Mouse (Mus musculus) intestine, embryonic 14.5 days (tissue): Measurements from ENCODE around the gene Rabepk. TPM values are rescaled to one million over a fixed set of nuclear protein-coding genes. Genes with fewer than 3 reads are reported as not detected.
"Not testable (repeated sequence)": the region's sequence is repeated elsewhere in the genome, so short reads cannot be mapped to it uniquely, and the experiment has no call there.

Experiments used
- ATAC-seq: fragments of 200-750 bp; cut with Nextera tagmentation; replicated peaks from 2 replicates; pipeline ENCODE4 v1.8.0; 2017; ENCODE audit warnings: low read depth, moderate number of reproducible peaks, moderate TSS enrichment, moderate library complexity; ENCODE audit not compliant: low FRiP score, low TSS enrichment
- DNase-seq: peaks from one replicate; pipeline ENCODE4 v3.0.0-alpha.2; 2018; ENCODE audit warnings: low spot score
- H3K27ac ChIP-seq: fragments of 300-500 bp; sonication (generic); 2 replicates; pipeline ENCODE4 v1.5.1; 2014; ENCODE audit warnings: low read depth, mild to moderate bottlenecking, control low read depth
- H3K27me3 ChIP-seq: fragments of 300-500 bp; sonication (generic); replicated peaks from 2 replicates; pipeline ENCODE4 v1.6.1; 2014; ENCODE audit warnings: low read length, control low read depth; ENCODE audit not compliant: control insufficient read depth, insufficient read depth
- H3K36me3 ChIP-seq: fragments of 300-500 bp; sonication (generic); 2 replicates; pipeline ENCODE4 v1.6.1; 2014; ENCODE audit warnings: low read length, control low read depth; ENCODE audit not compliant: control insufficient read depth, insufficient read depth
- H3K4me1 ChIP-seq: fragments of 300-500 bp; sonication (generic); replicated peaks from 2 replicates; pipeline ENCODE4 v1.6.1; 2014; ENCODE audit warnings: low read length, control low read depth, mixed read lengths; ENCODE audit not compliant: control insufficient read depth, insufficient read depth
- H3K4me2 ChIP-seq: fragments of 300-500 bp; sonication (generic); 2 replicates; pipeline ENCODE4 v1.6.1; 2014; ENCODE audit warnings: low read length
- H3K4me3 ChIP-seq: fragments of 300-500 bp; sonication (generic); 2 replicates; pipeline ENCODE4 v1.5.1; 2014; ENCODE audit warnings: low read depth, low read length, control low read depth, mixed read lengths
- H3K9ac ChIP-seq: fragments of 300-500 bp; sonication (generic); 2 replicates; pipeline ENCODE4 v1.6.1; 2014; ENCODE audit warnings: mild to moderate bottlenecking, low read length
- H3K9me3 ChIP-seq: fragments of 300-500 bp; sonication (generic); 2 replicates; pipeline ENCODE4 v1.6.1; 2016; ENCODE audit warnings: low read length, control low read depth; ENCODE audit not compliant: control insufficient read depth
- WGBS: fragments of 180-500 bp; shearing (Covaris S2); extraction: QIAGEN DNeasy Blood & Tissue Kit; methylation state at CpG from one replicate; pipeline ENCODE4 v1.1.7; 2014; 5-methylcytosine and 5-hydroxymethylcytosine counted together
- polyA plus RNA-seq: library from polyadenylated mRNA; unstranded; fragments of >200 nt; fragmentation: Nextera tagmentation; extraction: Ambion mirVana; gene quantifications from 2 replicates; pipeline ENCODE4 v1.2.1, GENCODE M21; 2014

Rabepk gene
- polyA plus RNA-seq, 1 experiment from 2014 or later = 48.8 TPM

DNA sequence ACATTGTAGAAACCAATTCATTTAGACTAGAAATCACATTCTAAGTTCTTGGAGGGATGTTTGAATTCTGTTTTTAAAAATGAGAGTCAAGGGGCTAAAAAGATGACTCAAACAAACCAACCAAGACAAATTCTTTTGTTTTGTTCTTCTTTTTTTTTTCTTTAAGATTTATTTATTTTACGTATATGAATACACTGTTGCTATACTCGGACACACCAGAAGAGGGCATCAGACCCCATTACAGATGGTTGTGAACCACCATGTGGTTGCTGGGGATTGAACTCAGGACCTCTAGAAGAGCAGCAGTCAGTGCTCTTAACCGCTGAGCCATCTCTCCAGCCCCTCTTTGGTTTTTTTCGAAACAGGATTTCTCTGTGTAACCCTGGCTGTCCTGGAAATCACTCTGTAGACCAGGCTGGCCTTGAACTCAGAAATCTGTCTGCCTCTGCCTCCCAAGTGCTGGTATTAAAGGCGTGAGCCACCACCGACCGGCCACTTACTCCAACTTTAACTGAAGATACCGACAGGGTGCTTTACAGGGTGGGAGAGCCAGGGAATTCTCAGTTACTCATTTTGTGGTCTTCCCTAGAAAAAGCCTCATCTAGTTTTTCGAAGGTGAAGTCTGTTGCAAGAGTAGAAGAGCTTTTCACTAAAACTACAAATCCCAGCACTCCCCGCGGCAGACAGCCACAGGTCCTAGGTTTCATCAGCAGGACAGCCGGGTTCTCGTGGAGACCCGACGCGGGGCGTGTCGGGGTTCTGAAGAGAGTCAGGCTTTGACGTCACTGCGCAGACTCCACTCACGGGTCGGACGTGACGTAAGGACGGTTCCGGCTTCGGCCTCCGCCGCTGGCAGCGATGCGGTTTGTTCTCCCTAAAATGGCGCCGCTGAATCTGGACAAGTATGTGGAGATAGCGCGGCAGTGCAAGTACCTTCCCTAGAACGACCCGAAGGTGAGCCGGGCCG lies 2.1 kb upstream of the Rabepk start:
- no peaks in the 10 kb centered on the region for H3K9me3 ChIP-seq
- ATAC-seq = peak; percentile 95
- DNase-seq = peak; percentile 96
- peak overlapping the region; percentile 82 for H3K9ac ChIP-seq
- peak overlapping the region; percentile 84 for H3K27ac ChIP-seq
- H3K36me3 ChIP-seq = peaks cover 20% of the 10 kb centered on the region; the same call in 1 of the 2 replicates
- WGBS = 7% methylated on average over 39 of the region's 39 CpGs
- H3K4me1 ChIP-seq = peaks cover 10% of the 10 kb centered on the region; the same call in 1 of the 2 replicates
- no peaks in the 10 kb centered on the region for H3K27me3 ChIP-seq
- peak overlapping the region; percentile 62 for H3K4me3 ChIP-seq
- H3K4me2 ChIP-seq = peak overlapping the region; percentile 34; the same call in 1 of the 2 replicates

- H3K27ac ChIP-seq = no peak overlapping the region
- DNase-seq (no peak), ATAC-seq (no peak)
- whole genome bisulfite sequencing = 77% methylated on average over 7 of the region's 7 CpGs
- H3K9me3 ChIP-seq = no peaks in the 10 kb centered on the region
- peaks cover 20% of the 10 kb centered on the region; the same call in 1 of the 2 replicates for H3K36me3 ChIP-seq
- no peak overlapping the region for H3K9ac ChIP-seq
- H3K4me2 ChIP-seq = peak overlapping the region; percentile 75
- H3K27me3 ChIP-seq = no peaks in the 10 kb centered on the region
- H3K4me3 ChIP-seq = peak overlapping the region; percentile 69; the same call in 1 of the 2 replicates
- peaks cover 10% of the 10 kb centered on the region; the same call in 1 of the 2 replicates for H3K4me1 ChIP-seq
Observed at GRCm38 (mm10) chr2:34800371-34800770, 659 bp upstream of the Rabepk start.

DNA sequence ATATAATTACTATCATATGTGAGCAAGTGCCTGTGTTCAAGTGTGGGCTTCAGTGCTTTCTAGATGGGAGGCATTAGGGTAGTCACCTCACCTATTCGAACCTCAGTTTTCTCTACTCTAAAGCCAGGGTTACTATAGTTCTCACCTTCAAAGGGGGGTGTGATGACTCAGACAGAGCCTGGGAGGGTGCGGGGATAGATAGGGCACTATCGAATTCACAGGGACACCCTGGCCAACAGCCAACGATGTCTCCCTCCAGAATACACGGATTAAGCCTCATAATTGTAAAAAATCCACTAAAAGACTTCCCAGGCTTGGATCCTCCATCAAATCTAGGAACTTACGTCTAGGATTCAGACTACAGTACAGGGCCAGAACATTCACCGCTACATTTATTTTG lies 4.3 kb downstream of the Rabepk start:
- H3K9me3 ChIP-seq = no peaks in the 10 kb centered on the region
- DNase-seq (no peak), ATAC-seq (no peak)
- no peak overlapping the region for H3K27ac ChIP-seq
- H3K27me3 ChIP-seq = no peaks in the 10 kb centered on the region
- H3K4me3 ChIP-seq = no peak overlapping the region
- peaks cover 4% of the 10 kb centered on the region; the same call in 1 of the 2 replicates for H3K4me1 ChIP-seq
- no peak overlapping the region for H3K9ac ChIP-seq
- H3K4me2 ChIP-seq = no peak overlapping the region
- 94% methylated on average over 7 of the region's 7 CpGs for WGBS
- peaks cover 32% of the 10 kb centered on the region; the same call in 1 of the 2 replicates for H3K36me3 ChIP-seq

DNA sequence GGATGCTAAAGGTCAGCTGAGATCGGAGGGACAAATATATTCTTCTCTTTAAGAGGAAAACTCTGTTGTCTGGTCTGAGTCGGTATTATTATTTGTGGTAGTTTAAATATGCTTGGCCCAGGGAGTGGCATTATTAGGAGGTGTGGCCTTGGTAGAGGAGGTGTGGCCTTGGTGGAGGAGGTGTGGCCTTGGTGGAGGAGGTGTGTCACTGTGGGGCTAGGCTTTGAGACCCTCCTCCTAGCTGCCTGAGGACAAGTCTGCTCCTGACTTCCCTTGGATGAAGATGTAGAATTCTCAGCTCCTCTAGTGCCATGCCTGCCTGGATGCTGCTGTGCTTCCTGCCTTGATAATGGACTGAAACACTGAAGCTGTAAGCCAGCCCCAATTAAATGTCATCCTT lies 5.2 kb downstream of the Rabepk start:
- Histone ChIP-seq H3K4me3 (no peak overlapping the region), H3K27ac (no peak overlapping the region), H3K9me3 (no peaks in the 10 kb centered on the region), H3K4me2 (no peak overlapping the region), H3K36me3 (peaks cover 40% of the 10 kb centered on the region; the same call in 1 of the 2 replicates), H3K27me3 (no peaks in the 10 kb centered on the region), H3K4me1 (peaks cover 4% of the 10 kb centered on the region; the same call in 1 of the 2 replicates), H3K9ac (no peak overlapping the region)
- DNase-seq (no peak), ATAC-seq (no peak)
- 90% methylated on average over 2 of the region's 2 CpGs for WGBS

DNA sequence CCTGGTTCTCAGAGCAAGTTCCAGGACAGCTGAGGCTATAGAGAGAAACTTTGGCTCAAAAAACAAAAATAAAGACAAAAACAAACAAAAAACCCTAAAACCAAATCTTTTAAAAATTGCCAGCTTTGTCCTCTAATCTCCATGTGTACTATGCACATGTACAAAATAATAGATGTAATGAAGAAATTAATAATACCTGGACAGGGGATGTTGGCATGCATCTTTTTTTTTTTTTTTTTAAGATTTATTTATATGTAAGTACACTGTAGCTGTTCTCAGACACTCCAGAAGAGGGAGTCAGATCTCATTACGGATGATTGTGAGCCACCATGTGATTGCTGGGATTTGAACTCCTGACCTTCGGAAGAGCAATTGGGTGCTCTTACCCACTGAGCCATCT lies 7.2 kb downstream of the Rabepk start:
- DNase-seq, H3K27ac ChIP-seq, H3K4me3 ChIP-seq, ATAC-seq, H3K4me1 ChIP-seq, H3K9ac ChIP-seq, H3K4me2 ChIP-seq, H3K27me3 ChIP-seq, H3K9me3 ChIP-seq: not testable (repeated sequence)
- 97% methylated on average over 2 of the region's 2 CpGs for WGBS
- H3K36me3 ChIP-seq = peaks cover 40% of the 10 kb centered on the region; the same call in 1 of the 2 replicates

- Histone ChIP-seq H3K9me3 (no peaks in the 10 kb centered on the region), H3K36me3 (peaks cover 39% of the 10 kb centered on the region), H3K4me2 (no peak overlapping the region), H3K4me3 (no peak overlapping the region), H3K4me1 (no peaks in the 10 kb centered on the region), H3K27ac (no peak overlapping the region), H3K9ac (no peak overlapping the region), H3K27me3 (no peaks in the 10 kb centered on the region)
- DNase-seq = no peak
- 93% methylated on average over 8 of the region's 8 CpGs for WGBS
- ATAC-seq = no peak
Observed at GRCm38 (mm10) chr2:34790282-34790681, 9.4 kb downstream of the Rabepk start.

DNA sequence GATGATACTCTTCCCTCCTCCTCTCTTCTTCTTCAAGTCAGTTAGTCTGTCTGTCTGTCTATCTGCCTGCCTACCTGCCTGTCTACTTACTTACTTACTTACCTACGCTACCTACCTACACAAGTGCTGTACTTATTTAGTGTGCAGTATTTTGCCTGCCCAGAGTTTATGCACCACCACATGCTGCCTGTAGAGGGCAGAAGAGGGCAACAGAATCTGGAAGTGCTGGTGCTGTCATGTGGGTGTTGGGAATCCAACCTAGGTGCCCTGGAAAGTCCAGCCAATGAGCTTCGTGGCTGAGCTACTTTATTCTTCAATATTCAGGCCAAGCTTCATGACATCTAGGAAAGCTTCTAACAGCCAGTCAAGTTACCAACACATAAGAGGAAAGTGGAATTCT lies 15.6 kb downstream of the Rabepk start:
- DNase-seq (peak; percentile 70), ATAC-seq (no peak)
- H3K9ac ChIP-seq = no peak overlapping the region
- H3K27ac ChIP-seq = no peak overlapping the region
- H3K36me3 ChIP-seq = peaks cover 59% of the 10 kb centered on the region
- no peak overlapping the region for H3K4me2 ChIP-seq
- WGBS = 77% methylated on average over 2 of the region's 2 CpGs
- H3K4me1 ChIP-seq = no peaks in the 10 kb centered on the region
- no peak overlapping the region for H3K4me3 ChIP-seq
- no peaks in the 10 kb centered on the region for H3K27me3 ChIP-seq
- H3K9me3 ChIP-seq = no peaks in the 10 kb centered on the region

DNA sequence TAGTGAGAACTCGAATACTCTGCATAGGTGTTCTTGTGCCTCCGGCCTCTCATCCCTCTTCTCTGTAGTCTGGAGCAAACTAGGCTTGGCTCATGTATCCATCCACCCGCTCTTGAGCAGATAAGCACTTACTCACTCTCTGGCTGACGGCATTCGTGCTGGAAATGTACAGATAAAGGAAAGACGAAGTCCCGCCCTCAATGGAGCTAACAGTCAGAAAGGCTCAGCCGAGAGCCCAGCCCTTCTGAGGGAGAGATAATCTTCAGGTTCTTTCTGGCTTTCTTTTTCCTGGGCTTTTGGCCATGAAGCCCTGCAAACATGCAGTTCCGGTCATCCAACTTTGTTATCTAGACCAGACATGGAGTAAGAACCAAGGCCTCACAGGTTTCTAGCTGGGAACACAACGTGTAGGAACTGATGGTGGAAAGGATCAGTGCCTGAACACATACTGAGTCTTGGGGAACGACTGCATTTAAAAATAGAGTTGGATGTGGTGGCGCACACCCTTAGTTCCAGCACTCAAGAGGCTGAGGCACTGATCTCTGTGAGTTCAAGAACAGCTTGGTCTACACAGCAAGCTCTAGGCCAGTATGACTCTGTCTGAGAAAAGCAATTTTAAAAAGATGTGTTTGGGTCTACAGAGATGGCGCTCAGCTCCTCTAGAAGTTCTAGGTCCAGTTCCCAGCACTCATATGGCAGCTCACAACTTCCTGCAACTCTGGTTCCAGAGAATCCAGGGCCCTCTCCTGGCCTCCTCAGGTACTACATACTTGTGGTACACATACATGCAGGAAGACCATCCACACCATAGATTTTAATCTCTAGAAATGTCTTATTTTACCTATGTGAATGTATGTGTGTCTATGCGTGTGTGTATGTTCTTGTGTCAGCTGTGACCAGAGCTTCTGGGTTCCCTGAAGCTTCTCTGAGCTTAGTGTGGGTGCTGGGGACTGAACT lies 16.4 kb downstream of the Rabepk start:
- Histone ChIP-seq H3K9ac (no peak overlapping the region), H3K9me3 (no peaks in the 10 kb centered on the region), H3K4me2 (no peak overlapping the region), H3K27me3 (no peaks in the 10 kb centered on the region), H3K4me3 (no peak overlapping the region), H3K36me3 (peaks cover 66% of the 10 kb centered on the region), H3K4me1 (no peaks in the 10 kb centered on the region), H3K27ac (no peak overlapping the region)
- WGBS = 85% methylated on average over 14 of the region's 14 CpGs
- ATAC-seq = no peak
- no peak for DNase-seq
